Mouse (Mus musculus) left cerebral cortex, postnatal 25 days (tissue): ENCODE results near the gene Olfr484. TPM values are rescaled to one million over a fixed set of nuclear protein-coding genes. Genes with fewer than 3 reads are reported as not detected.
"Not testable (repeated sequence)": the region's sequence is repeated elsewhere in the genome, so short reads cannot be mapped to it uniquely, and the experiment has no call there.

Source experiments
- DNase-seq, 2 experiments: peaks; one replicate each; pipeline ENCODE4 v3.0.0; 2022; ENCODE audit warnings: low spot score in 2 of 2, mixed read lengths in 1 of 2
- intact Hi-C: fragments of 180-260 bp; cut with DNase I; formaldehyde crosslinking; loops from one replicate; pipeline ENCODE4 v1.15.1; 2025
- total RNA-seq, 2 experiments: library from RNA; stranded (reverse); gene quantifications; 2 replicates each; pipeline ENCODE4 v1.2.3; 2021

Olfr484 gene
- not detected for total RNA-seq

GRCm38 (mm10) chr7:108127349-108127748, at the start of gene Olfr484:
Olfr484 (minus strand) TSS chr7:108127449.
- DNase-seq = no peak
- intact Hi-C loops = no loop called here

GRCm38 (mm10) chr7:108172642-108173041, 45.4 kb upstream of the Olfr484 start, which contains the start of gene Olfr486:
Olfr486 (minus strand) TSS chr7:108172742.
- intact Hi-C loops, DNase-seq: not testable (repeated sequence)

- intact Hi-C loops = no loop called here
- DNase-seq = no peak
Observed at GRCm38 (mm10) chr7:108159771-108160170, 32.5 kb upstream of the Olfr484 start, which contains the start of gene Olfr485. Olfr485 (minus strand) TSS chr7:108159871.

GRCm38 (mm10) chr7:108121416-108121815, 5.8 kb downstream of the Olfr484 start:
- intact Hi-C loops = no loop called here

GRCm38 (mm10) chr7:108120681-108121080, 6.6 kb downstream of the Olfr484 start:
- DNase-seq = no peak
- intact Hi-C loops = no loop called here

More at GRCm38 (mm10) chr7:108121416-108121815, 5.8 kb downstream of the Olfr484 start:
- DNase-seq = no peak

- intact Hi-C loops = no loop called here
Observed at GRCm38 (mm10) chr7:108100549-108100948, 26.7 kb downstream of the Olfr484 start, which contains the start of gene Olfr483. Olfr483 (plus strand) TSS chr7:108100849.

GRCm38 (mm10) chr7:108097486-108097885, 29.8 kb downstream of the Olfr484 start, which contains the start of gene Olfr482:
Olfr482 (minus strand) TSS chr7:108097586.
- intact Hi-C loops = no loop called here

More at GRCm38 (mm10) chr7:108100549-108100948, 26.7 kb downstream of the Olfr484 start, which contains the start of gene Olfr483:
- no peak for DNase-seq

GRCm38 (mm10) chr7:108079555-108079954, 47.7 kb downstream of the Olfr484 start, which contains the start of gene Olfr481:
Olfr481 (plus strand) TSS chr7:108079855.
- DNase-seq = no peak
- intact Hi-C loops = no loop called here

More at GRCm38 (mm10) chr7:108097486-108097885, 29.8 kb downstream of the Olfr484 start, which contains the start of gene Olfr482:
- no peak for DNase-seq

Other genes with a start within 250 kb of the Olfr484 start
- not detected for gene Olfr472, start 229.5 kb downstream of the Olfr484 start, total RNA-seq
- not detected for gene Olfr473, start 197.0 kb downstream of the Olfr484 start, total RNA-seq
- not detected for gene Olfr474, start 172.8 kb downstream of the Olfr484 start, total RNA-seq
- gene Olfr476, start 162.6 kb downstream of the Olfr484 start, total RNA-seq = not detected
- gene Olfr477, start 140.8 kb downstream of the Olfr484 start, total RNA-seq = not detected
- gene Olfr478, start 93.5 kb downstream of the Olfr484 start, total RNA-seq = not detected
- gene Olfr479, start 76.8 kb downstream of the Olfr484 start, total RNA-seq = not detected
- gene Olfr480, start 60.1 kb downstream of the Olfr484 start, total RNA-seq = not detected
- not detected for gene Olfr481, start 47.6 kb downstream of the Olfr484 start, total RNA-seq
- gene Olfr482, start 29.9 kb downstream of the Olfr484 start, total RNA-seq = 1 to 10 TPM; 1.6 to 1.9 TPM
- not detected for gene Olfr483, start 26.6 kb downstream of the Olfr484 start, total RNA-seq
- not detected for gene Olfr485, start 32.4 kb upstream of the Olfr484 start, total RNA-seq
- gene Olfr486, start 45.3 kb upstream of the Olfr484 start, total RNA-seq = not detected
- not detected for gene Olfr487, start 87.2 kb upstream of the Olfr484 start, total RNA-seq
- gene Olfr488, start 130.9 kb upstream of the Olfr484 start, total RNA-seq = not detected
- gene Olfr490, start 161.5 kb upstream of the Olfr484 start, total RNA-seq = not detected
- not detected for gene Olfr491, start 186.0 kb upstream of the Olfr484 start, total RNA-seq
- gene Olfr492, start 196.2 kb upstream of the Olfr484 start, total RNA-seq = not detected
- gene Olfr493, start 219.5 kb upstream of the Olfr484 start, total RNA-seq = not detected
- not detected for gene Olfr494, start 237.9 kb upstream of the Olfr484 start, total RNA-seq